Mouse (Mus musculus): ENCODE measurements around the gene Clec1a.

GRCm38 (mm10) chr6:129497345-129498218 lies 45.8 kb upstream of the Clec1a start:
- TF ChIP-seq CTCF (IDR thresholded peaks at IDR 0.05; ENCODE audit: low read depth, low read length) = no peak
- TF ChIP-seq POLR2A (IDR thresholded peaks at IDR 0.05; ENCODE audit: extremely low read depth, insufficient read depth, low read length) = no peak

All from liver, adult 2 months (tissue).